In the genomic region with DNA sequence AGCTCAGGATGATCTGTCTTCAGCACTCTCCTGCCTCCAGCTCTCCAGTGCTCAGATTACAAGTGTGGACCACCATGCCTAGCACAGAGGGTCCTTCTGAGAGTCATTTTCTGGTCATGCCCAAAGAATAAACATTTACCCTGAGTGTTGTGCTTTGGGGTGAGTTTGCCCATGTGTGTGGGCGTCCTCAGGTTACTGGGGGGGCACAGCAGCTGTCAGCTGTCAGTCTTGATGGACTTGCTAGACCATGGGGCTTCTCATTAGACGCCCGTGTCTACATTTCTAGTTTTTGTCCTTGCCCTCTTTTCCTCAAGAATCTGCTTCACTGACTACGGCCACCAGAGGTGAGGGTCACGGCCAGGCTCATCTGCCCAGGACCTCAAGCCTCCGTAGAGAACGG, we compare ENCODE assay signal across 36 mouse cellular contexts. TPM values are rescaled to one million over a fixed set of nuclear protein-coding genes. Genes with fewer than 3 reads are reported as not detected.
"Had no signal": no experiment of that assay in that cellular context is flagged by ENCODE, and none has a peak within 500 bp of the region (broad histone marks: within the 10 kb centered on the region; RNA-seq: fewer than 3 reads in every experiment).

No protein-coding gene starts in this region.

- ATAC-seq: liver, embryonic 12.5 days; liver, postnatal 0 days; midbrain, embryonic 13.5 days; midbrain, embryonic 15.5 days; midbrain, embryonic 16.5 days had no signal

- H3K9me3 ChIP-seq: limb, embryonic 10.5 days; limb, embryonic 12.5 days; limb, embryonic 13.5 days; limb, embryonic 15.5 days; liver, embryonic 12.5 days; liver, embryonic 13.5 days; liver, embryonic 15.5 days; lung, embryonic 15.5 days; megakaryocyte, embryonic 14.5 days; midbrain, embryonic 10.5 days; midbrain, embryonic 12.5 days; midbrain, embryonic 13.5 days; midbrain, embryonic 15.5 days; neural tube, embryonic 12.5 days had no signal

- H3K9ac ChIP-seq: limb, embryonic 12.5 days; limb, embryonic 13.5 days; limb, embryonic 15.5 days; liver, embryonic 12.5 days; liver, embryonic 13.5 days; liver, embryonic 14.5 days; liver, embryonic 15.5 days; liver, postnatal 0 days; lung, embryonic 14.5 days; lung, embryonic 15.5 days; midbrain, embryonic 12.5 days; midbrain, embryonic 13.5 days; midbrain, embryonic 15.5 days; neural tube, embryonic 12.5 days had no signal

- H3K36me3 ChIP-seq: limb, embryonic 10.5 days; limb, embryonic 12.5 days; limb, embryonic 13.5 days; limb, embryonic 15.5 days; liver, embryonic 12.5 days; liver, embryonic 13.5 days; liver, embryonic 15.5 days; lung, embryonic 15.5 days; midbrain, embryonic 10.5 days; midbrain, embryonic 12.5 days; midbrain, embryonic 13.5 days; midbrain, embryonic 15.5 days; neural tube, embryonic 12.5 days had no signal

- H3K27ac ChIP-seq: limb, embryonic 10.5 days; limb, embryonic 12.5 days; limb, embryonic 13.5 days; limb, embryonic 15.5 days; liver, embryonic 12.5 days; liver, embryonic 13.5 days; liver, embryonic 14.5 days; liver, embryonic 15.5 days; lung, embryonic 15.5 days; macrophage; midbrain, embryonic 10.5 days; midbrain, embryonic 12.5 days; midbrain, embryonic 13.5 days; midbrain, embryonic 15.5 days; neural tube, embryonic 12.5 days had no signal

- H3K4me1 ChIP-seq: limb, embryonic 12.5 days; limb, embryonic 13.5 days; limb, embryonic 15.5 days; liver, embryonic 15.5 days; lung, embryonic 15.5 days; midbrain, embryonic 12.5 days; midbrain, embryonic 13.5 days; midbrain, embryonic 15.5 days; neural tube, embryonic 12.5 days had no signal

- DNase-seq: left cerebral cortex, postnatal 4 days; liver; liver, embryonic 13.5 days; liver, postnatal 0 days; lung, adult 18-20 months; lung, adult 2 months; lung, embryonic 14.5 days; lung, postnatal 10 days; lung, postnatal 14 days; lung, postnatal 36 days; lung, postnatal 4 days; midbrain, embryonic 14.5 days had no signal

- H3K4me3 ChIP-seq: limb, embryonic 10.5 days; limb, embryonic 12.5 days; limb, embryonic 13.5 days; limb, embryonic 15.5 days; liver, embryonic 12.5 days; liver, embryonic 13.5 days; liver, embryonic 15.5 days; lung, embryonic 15.5 days; megakaryocyte, embryonic 14.5 days; midbrain, embryonic 12.5 days; midbrain, embryonic 13.5 days; midbrain, embryonic 15.5 days; neural tube, embryonic 12.5 days had no signal

- H3K27me3 ChIP-seq: limb, embryonic 12.5 days; limb, embryonic 13.5 days; limb, embryonic 15.5 days; liver, embryonic 13.5 days; liver, embryonic 15.5 days; lung, embryonic 15.5 days; midbrain, embryonic 12.5 days; midbrain, embryonic 13.5 days; midbrain, embryonic 15.5 days had no signal

- H3K4me2 ChIP-seq: limb, embryonic 12.5 days; limb, embryonic 13.5 days; limb, embryonic 15.5 days; liver, embryonic 11.5 days; liver, embryonic 12.5 days; liver, embryonic 13.5 days; liver, embryonic 15.5 days; lung, embryonic 14.5 days; lung, embryonic 15.5 days; midbrain, embryonic 11.5 days; midbrain, embryonic 12.5 days; midbrain, embryonic 13.5 days; midbrain, embryonic 15.5 days; neural tube, embryonic 12.5 days had no signal

RNA-seq across cellular contexts. Expression of gene Tspan10, which starts 4.7 kb away (rescaled TPM):
- polyA plus RNA-seq: limb, embryonic 10.5 days; limb, embryonic 11.5 days; limb, embryonic 12.5 days; limb, embryonic 13.5 days; liver, embryonic 12.5 days; liver, embryonic 13.5 days; liver, embryonic 14.5 days; liver, embryonic 15.5 days; liver, embryonic 16.5 days; liver, postnatal 0 days; lung, embryonic 14.5 days; lung, embryonic 15.5 days; lung, embryonic 16.5 days; lung, postnatal 0 days; midbrain, embryonic 11.5 days; midbrain, embryonic 12.5 days; midbrain, embryonic 13.5 days; midbrain, embryonic 14.5 days; midbrain, embryonic 15.5 days; midbrain, embryonic 16.5 days; midbrain, postnatal 0 days; neural tube, embryonic 11.5 days had no signal

RNA-seq across cellular contexts. Expression of gene Pde6g, which starts 6.1 kb away (rescaled TPM):
- polyA plus RNA-seq: limb, embryonic 10.5 days; limb, embryonic 12.5 days; lung, postnatal 0 days; macrophage; midbrain, embryonic 12.5 days; midbrain, embryonic 14.5 days; neural tube, embryonic 11.5 days had no signal
